In genomic region chr5:100158791-100159637, GRCm38 (mm10) we compare ENCODE assay signal across 9 mouse cellular contexts. TPM values are rescaled to one million over a fixed set of nuclear protein-coding genes. Genes with fewer than 3 reads are reported as not detected.
DNase-seq lines count a peak whose midpoint lies in the region; ATAC-seq and TF ChIP-seq lines count a peak whose summit lies in the region.
"Had no signal": no experiment of that assay in that cellular context is flagged by ENCODE, and none has a peak within 500 bp of the region (broad histone marks: within the 10 kb centered on the region; RNA-seq: fewer than 3 reads in every experiment).

No protein-coding gene starts in this region.

- peaks cover 11% of the 10 kb centered on the region for H3K4me1 ChIP-seq in embryonic facial prominence, embryonic 13.5 days

- intact Hi-C loops in heart, postnatal 14 days (cut with DNase I), result loop anchor here (5.0 kb wide), 1 partner anchor 163 kb away; no protein-coding TSS in a partner anchor

- TF ChIP-seq CTCF in layer of hippocampus, adult 2 months (conservative IDR thresholded peaks at IDR 0.05), result no peak

- H3K36me3 ChIP-seq in embryonic facial prominence, embryonic 13.5 days, result no peaks in the 10 kb centered on the region

- H3K27me3 ChIP-seq in embryonic facial prominence, embryonic 13.5 days, result peaks cover 53% of the 10 kb centered on the region

- H3K4me2 ChIP-seq in embryonic facial prominence, embryonic 13.5 days, result peak overlapping the region; percentile 100

- H3K9me3 ChIP-seq in embryonic facial prominence, embryonic 13.5 days, result no peaks in the 10 kb centered on the region

- H3K27ac ChIP-seq in embryonic facial prominence, embryonic 13.5 days, result no peak overlapping the region
- H3K27ac ChIP-seq in layer of hippocampus, adult 2 months, result peak overlapping the region; percentile 95

- DNase-seq in ES-CJ7 (ENCODE audit: low read depth, low spot score), result peak; percentile 12
- peak; percentile 62 for DNase-seq in adrenal gland, postnatal 10 days
- DNase-seq in heart, postnatal 14 days, result peak; percentile 39 to 46
- DNase-seq in layer of hippocampus, adult 2 months (ENCODE audit: low spot score in 2 of 2), result peak in 1 of 2 experiments; percentile 30
- DNase-seq in lung, postnatal 10 days, result peak; percentile 24
- DNase-seq in right cerebral cortex, postnatal 14 days, result peak; percentile 34

- WGBS in embryonic facial prominence, embryonic 13.5 days, result under 1% methylated on average over 49 of the region's 101 CpGs

- peak overlapping the region; percentile 66 for H3K9ac ChIP-seq in embryonic facial prominence, embryonic 13.5 days

- peak overlapping the region; percentile 63 for H3K4me3 ChIP-seq in embryonic facial prominence, embryonic 13.5 days
- H3K4me3 ChIP-seq in layer of hippocampus, adult 2 months, result peak overlapping the region; percentile 70
- H3K4me3 ChIP-seq: myocyte had no signal

- peak; percentile 52 for ATAC-seq in embryonic facial prominence, embryonic 13.5 days (ENCODE audit: insufficient number of reproducible peaks, insufficient read depth, low FRiP score, low TSS enrichment, low read depth)
- no peak for ATAC-seq in inflammation-experienced regulatory T-cells, adult 6 months

RNA-seq across cellular contexts. Expression of gene Tmem150c, which starts 0.6 kb away (rescaled TPM):
- 10 to 100 TPM; 12.9 to 18.4 TPM for total RNA-seq in adrenal gland, postnatal 10 days (2021)
- polyA plus RNA-seq in embryonic facial prominence, embryonic 13.5 days (2015; fragmentation: Nextera tagmentation; extraction: Ambion mirVana), result 1.9 and 2.4 TPM in 2 replicates
- total RNA-seq in heart, postnatal 14 days (2021), result 1 to 10 TPM; 5.1 to 5.6 TPM
- total RNA-seq in layer of hippocampus, adult 2 months (2021), result 10 to 100 TPM; 79.7 to 88.9 TPM
- not detected for polyA plus RNA-seq in inflammation-experienced regulatory T-cells, adult 6 months (2017; shearing (Covaris generic))
- polyA plus RNA-seq: myocyte had no signal

Comparison
In these comparisons a context has a peak if more than half of its experiments do, and no peak if none do; other contexts are left out.
1. RNA of gene Tmem150c, which starts 0.6 kb away (total RNA-seq): 79.7 to 88.9 TPM in layer of hippocampus, adult 2 months; 12.9 to 18.4 TPM in adrenal gland, postnatal 10 days and 5.1 to 5.6 TPM in heart, postnatal 14 days; every median in the first group is over 4 times any median in the second.